Mouse (Mus musculus): Measurements from ENCODE around the gene Bves.
A peak's percentile ranks its signal among the peaks of the same experiment; 100 is the strongest.
"Not testable (repeated sequence)": the region's sequence is repeated elsewhere in the genome, so short reads cannot be mapped to it uniquely, and the experiment has no call there.

The Bves gene

GRCm38 (mm10) chr10:45335434-45336422, at the start of gene Bves:
Gene Bves, plus strand, starts transcription at chr10:45335772.
- DNase-seq (ENCODE audit: low spot score): peak; percentile 21

GRCm38 (mm10) chr10:45288351-45288750, 47.2 kb upstream of the Bves start:
- DNase-seq (ENCODE audit: low spot score): no peak

GRCm38 (mm10) chr10:45289218-45290105, 46.1 kb upstream of the Bves start:
- no peak for DNase-seq (ENCODE audit: low spot score)

DNA sequence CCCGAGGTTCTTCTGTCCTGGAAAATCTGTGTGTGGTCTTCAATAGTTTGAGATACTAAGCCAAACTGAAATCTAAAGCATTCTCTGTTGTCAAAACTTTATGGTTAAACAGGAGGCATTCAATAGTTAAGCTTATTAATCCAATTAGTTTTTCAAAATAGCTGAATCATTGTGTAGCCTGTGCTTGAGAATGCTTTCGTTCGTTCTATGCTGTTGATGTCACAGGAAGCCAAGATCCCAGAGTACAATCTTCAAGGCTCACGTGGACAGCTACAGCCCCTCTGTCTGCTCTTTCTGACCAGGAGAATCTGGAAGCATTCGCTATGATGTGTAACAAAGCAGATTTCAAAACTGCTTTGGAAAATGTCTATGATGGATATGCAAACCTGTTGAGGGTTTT, 45.0 kb upstream of the Bves start:
- DNase-seq (ENCODE audit: low spot score): no peak

DNA sequence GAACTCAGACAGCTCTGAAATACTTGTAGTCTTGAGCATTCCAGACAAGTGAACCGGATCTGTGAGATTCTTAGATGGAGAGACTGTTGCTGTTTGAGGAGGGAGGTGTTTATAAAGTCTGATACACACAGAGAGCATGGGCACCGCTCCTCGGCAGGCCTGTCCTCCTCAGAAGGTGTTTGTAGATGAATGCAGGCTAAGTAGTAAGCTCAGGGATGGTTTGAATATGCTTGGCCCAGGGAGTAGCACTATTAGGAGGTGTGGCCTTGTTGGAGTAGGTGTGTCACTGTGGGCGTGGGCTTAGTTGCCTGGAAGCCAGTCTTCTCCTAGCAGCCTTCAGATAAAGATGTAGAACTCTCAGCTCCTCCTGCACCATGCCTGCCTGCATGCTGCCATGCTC, 43.4 kb upstream of the Bves start:
- DNase-seq (ENCODE audit: low spot score): not testable (repeated sequence)

DNA sequence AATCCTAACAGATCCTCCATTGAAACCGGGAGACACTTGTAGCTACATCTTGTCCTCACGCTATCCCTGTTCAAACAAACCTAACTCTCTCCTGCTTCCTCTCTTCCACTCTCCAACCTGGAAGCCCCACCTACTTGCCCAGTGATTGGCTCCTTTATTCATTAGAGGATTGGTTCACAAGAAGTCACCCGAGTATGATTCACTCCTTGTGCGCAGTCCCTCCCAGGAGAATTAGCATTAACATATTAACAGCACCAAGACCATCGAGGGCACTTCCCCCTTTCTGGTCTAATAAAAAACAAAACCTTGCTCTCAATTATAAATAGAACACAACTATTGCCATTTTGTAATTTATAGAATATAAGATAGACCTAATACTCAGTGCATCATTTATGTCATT, 40.5 kb upstream of the Bves start:
- no peak for DNase-seq (ENCODE audit: low spot score)

- no peak for DNase-seq (ENCODE audit: low spot score)
Observed at GRCm38 (mm10) chr10:45298503-45298902, 37.1 kb upstream of the Bves start.

GRCm38 (mm10) chr10:45299509-45299908, 36.1 kb upstream of the Bves start:
- DNase-seq (ENCODE audit: low spot score): no peak

DNA sequence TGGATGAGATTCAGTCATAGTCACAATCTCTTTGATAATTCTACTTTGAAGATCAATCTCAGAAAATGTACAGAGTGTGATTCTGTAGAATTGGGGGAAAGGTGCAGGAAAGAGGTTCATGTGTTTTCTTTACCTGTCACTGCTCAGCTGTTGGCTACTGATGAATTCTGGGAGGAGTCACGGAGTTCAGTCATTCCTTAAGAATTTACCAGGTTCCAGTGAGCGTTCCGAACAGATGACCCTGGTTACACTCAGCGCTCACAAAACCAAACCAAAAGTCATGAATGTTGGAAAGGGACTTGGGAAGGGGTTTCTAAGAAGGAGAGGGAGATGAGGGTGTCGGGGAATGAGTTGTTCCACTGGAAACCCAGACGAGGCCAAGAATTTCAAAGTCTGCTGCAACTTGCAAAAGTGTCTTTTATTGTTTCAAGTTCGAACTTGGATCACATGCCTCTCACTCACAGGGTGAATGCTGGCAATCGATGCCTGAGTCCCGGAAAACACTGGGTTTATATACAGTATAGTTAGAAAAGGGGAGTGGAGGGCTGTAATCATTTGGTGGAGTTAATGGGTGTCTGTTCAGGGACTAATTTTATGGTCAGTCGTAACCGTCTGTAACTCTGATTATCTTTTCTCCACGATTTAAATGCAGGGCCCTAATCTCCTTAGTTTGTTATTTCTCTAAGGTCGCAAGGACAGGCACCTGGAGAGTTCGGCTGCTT, 32.1 kb upstream of the Bves start:
- no peak for DNase-seq (ENCODE audit: low spot score)

GRCm38 (mm10) chr10:45305173-45305572, 30.4 kb upstream of the Bves start:
- DNase-seq (ENCODE audit: low spot score): no peak

DNA sequence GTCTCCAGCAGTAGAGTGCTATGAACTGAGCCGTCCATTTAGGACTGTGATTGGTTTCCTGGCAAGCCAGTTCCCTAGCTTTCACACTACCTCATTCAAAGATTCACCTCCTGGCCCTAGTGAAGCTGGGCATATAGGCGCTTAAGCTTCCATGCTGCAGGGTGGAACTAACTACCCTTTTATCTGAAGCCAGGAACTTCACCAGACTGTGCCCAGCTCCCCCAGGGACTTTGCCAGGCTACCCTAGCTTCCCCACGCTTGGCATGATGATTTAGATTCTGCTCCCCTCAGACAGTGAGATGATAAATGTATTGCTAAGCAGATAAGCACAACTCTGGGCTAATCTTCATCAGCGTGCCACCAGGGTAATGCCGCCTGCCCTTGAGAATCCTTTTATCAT, 24.4 kb upstream of the Bves start:
- no peak for DNase-seq (ENCODE audit: low spot score)

DNA sequence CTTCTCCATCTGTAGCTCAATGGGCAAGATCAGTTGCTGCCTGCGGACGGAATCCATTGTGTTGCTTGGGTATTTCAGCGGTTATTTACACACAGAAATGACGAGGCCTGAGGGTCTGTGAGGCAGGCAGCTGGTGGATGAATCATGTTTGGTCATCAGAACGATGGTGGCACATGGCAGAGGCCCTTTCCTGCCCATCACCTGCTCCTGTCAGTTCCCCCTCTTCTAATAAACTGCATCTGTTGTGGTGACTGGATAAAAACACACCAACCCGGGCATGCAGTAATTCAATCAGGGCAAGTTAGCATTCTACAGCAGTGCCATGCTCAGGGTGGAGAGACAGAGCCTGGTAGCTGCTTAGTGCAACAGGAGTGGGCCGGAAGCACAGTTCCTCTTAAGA, 23.9 kb upstream of the Bves start:
- DNase-seq (ENCODE audit: low spot score): no peak

GRCm38 (mm10) chr10:45314865-45315264, 20.7 kb upstream of the Bves start:
- peak; percentile 13 for DNase-seq (ENCODE audit: low spot score)

- no peak for DNase-seq (ENCODE audit: low spot score)
Observed at GRCm38 (mm10) chr10:45318922-45319321, 16.6 kb upstream of the Bves start.

- no peak for DNase-seq (ENCODE audit: low spot score)
Observed at GRCm38 (mm10) chr10:45320296-45320695, 15.3 kb upstream of the Bves start.

DNA sequence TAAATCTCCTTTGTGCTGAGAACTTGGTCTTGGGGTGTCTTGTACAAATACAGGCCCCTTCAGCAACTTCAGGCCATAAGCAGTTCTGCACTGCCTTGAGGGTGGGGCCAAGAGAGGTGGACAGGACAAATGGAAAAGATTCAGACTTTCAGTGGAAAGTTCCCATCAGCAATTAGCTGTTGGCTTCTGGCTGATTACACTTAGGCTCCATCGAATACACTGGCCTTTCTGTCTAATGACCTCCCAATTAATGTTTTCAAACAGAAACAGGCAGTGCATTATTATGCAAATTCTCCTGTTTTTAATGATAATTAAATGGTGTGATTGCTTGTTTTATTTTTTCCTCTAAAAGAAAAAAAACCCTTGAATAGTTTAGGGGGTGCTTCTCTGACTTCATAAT, 11.4 kb upstream of the Bves start:
- DNase-seq (ENCODE audit: low spot score): no peak

- DNase-seq (ENCODE audit: low spot score): no peak
Observed at GRCm38 (mm10) chr10:45328196-45329000, 7.2 kb upstream of the Bves start.

DNA sequence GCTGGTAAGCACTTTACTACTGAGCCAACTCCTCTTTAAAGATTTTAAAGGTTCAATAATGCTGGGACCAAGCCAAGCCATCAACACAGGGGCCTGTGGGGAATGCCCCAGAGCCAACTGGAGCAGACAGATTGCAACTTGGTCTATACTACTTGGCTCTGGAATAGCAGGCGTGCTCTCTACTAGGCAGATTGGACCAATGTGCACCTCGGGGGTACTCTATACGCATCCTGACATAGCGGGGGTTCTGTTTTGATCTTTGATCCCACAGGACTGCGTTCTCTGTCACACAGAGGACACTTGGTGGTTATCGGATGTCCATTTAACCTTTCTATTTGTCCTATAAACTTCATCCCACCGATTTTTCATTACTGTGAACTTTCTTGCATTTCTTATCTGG, 647 bp upstream of the Bves start:
- DNase-seq (ENCODE audit: low spot score): no peak

DNA sequence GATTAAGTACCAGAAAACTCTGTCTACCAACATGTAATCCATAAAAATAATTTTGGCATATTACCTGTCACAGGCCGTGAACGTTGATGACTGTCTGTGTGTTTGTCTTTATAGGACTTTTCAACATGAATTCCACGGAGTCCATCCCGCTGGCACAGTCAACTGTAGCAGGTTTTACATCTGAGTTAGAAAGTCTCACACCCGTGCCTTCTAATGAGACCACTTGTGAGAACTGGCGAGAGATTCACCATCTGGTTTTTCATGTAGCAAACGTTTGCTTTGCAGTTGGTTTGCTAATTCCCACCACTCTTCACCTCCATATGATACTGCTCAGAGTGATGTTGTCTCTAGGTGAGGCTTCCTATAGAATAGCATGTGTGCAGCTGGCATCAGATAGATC, 3.5 kb downstream of the Bves start:
- DNase-seq (ENCODE audit: low spot score): no peak

DNA sequence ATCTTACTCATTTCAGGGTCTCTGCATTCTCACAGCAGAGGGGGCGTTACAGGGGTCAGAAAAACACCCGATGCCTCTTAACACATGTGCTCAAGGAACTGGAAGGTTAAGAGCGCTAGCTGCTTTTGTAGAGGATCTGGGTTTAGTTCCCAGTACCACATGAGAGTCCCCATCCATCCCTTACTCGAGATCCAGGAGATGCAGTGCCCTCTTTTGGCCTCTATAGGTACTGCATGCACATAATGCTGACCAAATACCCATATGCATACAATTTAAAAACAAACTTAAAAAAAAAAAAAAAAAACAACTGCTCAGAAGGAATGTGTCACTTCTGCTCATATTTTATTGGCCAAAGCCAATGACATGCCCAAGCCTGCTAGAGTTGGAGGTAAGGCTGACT, 8.8 kb downstream of the Bves start:
- DNase-seq (ENCODE audit: low spot score): no peak

DNA sequence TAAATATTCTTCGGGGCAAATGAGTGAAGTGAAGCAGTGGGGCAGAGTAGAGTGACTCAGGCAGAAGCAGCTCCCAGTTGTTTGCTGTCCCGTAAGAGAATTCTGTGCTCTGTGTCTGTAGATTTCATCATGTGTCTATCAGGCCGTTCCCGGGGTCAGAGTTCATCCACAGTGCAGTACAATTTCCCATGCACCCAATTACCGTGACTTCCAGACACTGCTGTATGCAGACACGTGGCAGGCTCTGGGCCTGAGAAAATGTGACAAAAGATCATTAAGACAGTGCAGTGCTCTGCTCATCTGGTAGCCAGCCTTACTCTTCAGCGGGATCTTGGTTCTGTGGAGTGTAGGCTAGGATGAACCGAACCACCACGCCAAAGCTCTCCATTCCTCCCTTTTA, 9.6 kb downstream of the Bves start:
- no peak for DNase-seq (ENCODE audit: low spot score)

Measured in layer of hippocampus, adult 11-12 months (tissue).